14 mouse cellular contexts compared by ENCODE assay signal in genomic region chr4:98453231-98453630, GRCm38 (mm10). TPM values are rescaled to one million over a fixed set of nuclear protein-coding genes. Genes with fewer than 3 reads are reported as not detected.
DNase-seq lines count a peak whose midpoint lies in the region; ATAC-seq lines count a peak whose summit lies in the region.
"Had no signal": no experiment of that assay in that cellular context is flagged by ENCODE, and none has a peak within 500 bp of the region (broad histone marks: within the 10 kb centered on the region; RNA-seq: fewer than 3 reads in every experiment).

No protein-coding gene starts in this region.

- ATAC-seq in granulocyte monocyte progenitor cell, adult 5-6 weeks (replicated peaks; ENCODE audit: poor library complexity, severe bottlenecking) = peak; percentile 59
- ATAC-seq: CD4-positive, CD25-positive, alpha-beta regulatory T cell, adult 4 months; intestine, embryonic 16.5 days; midbrain, embryonic 13.5 days had no signal

- intact Hi-C loops in left cerebral cortex, postnatal 10 days (cut with DNase I) = no loop called here

- peak; percentile 48 for DNase-seq in left cerebral cortex, adult 11 months (ENCODE audit: low spot score)
- no peak for DNase-seq in left cerebral cortex, postnatal 10 days (ENCODE audit: extremely low spot score in 1 of 2, low spot score in 2 of 2)
- DNase-seq in brain, adult 2 months (ENCODE audit: low read depth, low spot score) = peak; percentile 76
- DNase-seq in left cerebral cortex, adult 9 months (ENCODE audit: low spot score in 2 of 2) = peak; percentile 36 to 59
- DNase-seq in testis, postnatal 14 days (ENCODE audit: low spot score) = no peak
- no peak for DNase-seq in gastrocnemius, postnatal 4 days (ENCODE audit: low spot score in 2 of 2)
- DNase-seq: cerebellum, adult 11 months; heart, adult 2 months; liver, embryonic 13.5 days; lung, postnatal 14 days had no signal

RNA-seq across cellular contexts. Expression of gene Patj, which starts 57.6 kb away (rescaled TPM):
- total RNA-seq in left cerebral cortex, postnatal 10 days (2021) = 1 to 10 TPM; 7.7 to 8.1 TPM
- 3.7 TPM in 1 of 2 replicates, not detected in the other for total RNA-seq in granulocyte monocyte progenitor cell, adult 5-6 weeks (2014; fragmentation: Nextera tagmentation)
- 0.69 and 4.7 TPM in 2 replicates for total RNA-seq in granulocyte monocyte progenitor cell, adult 5-6 weeks (2017)
- 10 to 100 TPM in 1 of 2 experiments, 1 to 10 TPM in 1; 8.4 to 10.7 TPM for total RNA-seq in gastrocnemius, postnatal 4 days (2021)

Comparison
In these comparisons a context has a peak if more than half of its experiments do, and no peak if none do; other contexts are left out.
1. DNase-seq: peak in left cerebral cortex, adult 11 months (single experiment), brain, adult 2 months (single experiment) and left cerebral cortex, adult 9 months (2 of 2); none in left cerebral cortex, postnatal 10 days (0 of 2), testis, postnatal 14 days (single experiment) and gastrocnemius, postnatal 4 days (0 of 2).